Mouse (Mus musculus) G1E (cell line): ENCODE results near the gene Ncstn. TPM values are rescaled to one million over a fixed set of nuclear protein-coding genes. Genes with fewer than 3 reads are reported as not detected.

Experiments
- ATAC-seq: 2 replicates; pipeline ENCODE4 v1.8.0; 2016; ENCODE audit warnings: mild to moderate bottlenecking; ENCODE audit not compliant: insufficient number of reproducible peaks, poor library complexity, low FRiP score, severe bottlenecking; ENCODE audit errors: extremely low read depth
- DNase-seq: peaks from one replicate; pipeline ENCODE4 v3.0.0; 2012; ENCODE audit warnings: low spot score
- H3K27me3 ChIP-seq: 2 replicates; pipeline ENCODE4 v1.6.1; 2012; ENCODE audit warnings: mild to moderate bottlenecking, low read length, inconsistent platforms; ENCODE audit not compliant: insufficient read depth
- H3K36me3 ChIP-seq: replicated peaks from 2 replicates; pipeline ENCODE3; 2012; ENCODE audit warnings: mild to moderate bottlenecking, inconsistent platforms
- H3K4me1 ChIP-seq: 2 replicates; pipeline ENCODE4 v1.6.1; 2012; ENCODE audit warnings: low read depth, low read length, inconsistent platforms, mixed read lengths; ENCODE audit not compliant: insufficient read depth
- H3K4me3 ChIP-seq: 2 replicates; pipeline ENCODE4 v1.5.1; 2012; ENCODE audit warnings: low read depth, mild to moderate bottlenecking, inconsistent platforms, low read length, moderate library complexity, mixed read lengths
- H3K9me3 ChIP-seq: replicated peaks from 2 replicates; pipeline ENCODE4 v1.6.1; 2012; ENCODE audit warnings: inconsistent platforms
- CTCF ChIP-seq: IDR thresholded peaks from 2 replicates; pipeline ENCODE4 v1.5.1; 2012; ENCODE audit warnings: low read depth, low read length, inconsistent platforms, mixed read lengths
- GATA1 ChIP-seq: IDR thresholded peaks from 2 replicates; pipeline ENCODE4 v1.6.1; 2012; ENCODE audit warnings: borderline replicate concordance, low read length, inconsistent platforms, mixed read lengths
- GATA2 ChIP-seq: IDR thresholded peaks from 2 replicates; pipeline ENCODE4 v1.6.1; 2012; ENCODE audit warnings: low read depth, low read length, inconsistent platforms, borderline replicate concordance
- POLR2AphosphoS5 ChIP-seq: IDR thresholded peaks from 2 replicates; pipeline ENCODE4 v1.6.1; 2012; ENCODE audit warnings: low read depth, low read length, inconsistent platforms; ENCODE audit not compliant: insufficient replicate concordance
- TAL1 ChIP-seq: conservative IDR thresholded peaks from 2 replicates; pipeline ENCODE4 v1.6.1; 2012; ENCODE audit warnings: low read depth, low read length, inconsistent platforms, mixed read lengths
- polyA plus RNA-seq: library from polyadenylated mRNA; stranded (reverse); fragments of >175 nt; gene quantifications from 2 replicates; pipeline ENCODE4 v1.2.3, GENCODE M21; 2012
- total RNA-seq, 2 experiments: library from RNA; stranded (forward) in 1 of 2; stranded (reverse) in 1 of 2; fragments of 200-1000 nt in 1 of 2; fragments of >200 nt in 1 of 2; fragmentation: Nextera tagmentation in 1 of 2; gene quantifications; 2 replicates each; pipeline ENCODE4 v1.2.3; 2014 to 2017

Ncstn gene
- total and polyA plus RNA-seq, 3 experiments: 7.6 to 86.3 (median 33.4) TPM

GRCm38 (mm10) chr1:172018336-172019311 lies 64.0 kb downstream of the Ncstn start:
- Histone ChIP-seq H3K4me1 (no peaks in the 10 kb centered on the region), H3K27me3 (no peaks in the 10 kb centered on the region), H3K4me3 (no peak overlapping the region), H3K9me3 (no peaks in the 10 kb centered on the region), H3K36me3 (no peaks in the 10 kb centered on the region)
- no peak for ATAC-seq
- no peak for DNase-seq
- no peak for TF ChIP-seq GATA1

GRCm38 (mm10) chr1:172017517-172018070 lies 65.0 kb downstream of the Ncstn start:
- DNase-seq: no peak
- no peak for ATAC-seq
- TF ChIP-seq CTCF: no peak
- no peak for TF ChIP-seq TAL1
- TF ChIP-seq POLR2AphosphoS5: no peak
- TF ChIP-seq GATA1: no peak
- no peak for TF ChIP-seq GATA2
- Histone ChIP-seq H3K9me3 (0 out of 2 replicates have a peak, but pooled peaks cover 2% of the 10 kb centered on the region), H3K4me1 (no peaks in the 10 kb centered on the region), H3K36me3 (no peaks in the 10 kb centered on the region), H3K4me3 (no peak overlapping the region), H3K27me3 (no peaks in the 10 kb centered on the region)

GRCm38 (mm10) chr1:172016660-172017516 lies 65.7 kb downstream of the Ncstn start:
- no peaks in the 10 kb centered on the region for H3K4me1 ChIP-seq
- ATAC-seq: no peak
- no peak for DNase-seq
- TF ChIP-seq POLR2AphosphoS5 (no peak), GATA2 (no peak), CTCF (no peak), GATA1 (no peak), TAL1 (no peak)
- no peaks in the 10 kb centered on the region for H3K27me3 ChIP-seq
- no peak overlapping the region for H3K4me3 ChIP-seq
- H3K36me3 ChIP-seq: no peaks in the 10 kb centered on the region
- H3K9me3 ChIP-seq: 0 out of 2 replicates have a peak, but pooled peaks cover 2% of the 10 kb centered on the region

- ATAC-seq: no peak
- no peak overlapping the region for H3K4me3 ChIP-seq
Measured at GRCm38 (mm10) chr1:172016031-172016430, 66.6 kb downstream of the Ncstn start.

More at GRCm38 (mm10) chr1:172016031-172016430, 66.6 kb downstream of the Ncstn start:
- H3K27me3 ChIP-seq: no peaks in the 10 kb centered on the region
- no peak for TF ChIP-seq CTCF
- H3K4me1 ChIP-seq: no peaks in the 10 kb centered on the region
- 0 out of 2 replicates have a peak, but pooled peaks cover 2% of the 10 kb centered on the region for H3K9me3 ChIP-seq
- no peaks in the 10 kb centered on the region for H3K36me3 ChIP-seq
- DNase-seq: no peak

Other genes starting within 250 kb of the Ncstn start
- 6.7 TPM in 1 of 2 replicates, not detected in the other for gene Cd84, start 243.1 kb downstream of the Ncstn start, total RNA-seq (2014; fragmentation: Nextera tagmentation)
- 0.06 and 0.22 TPM in 2 replicates for gene Cd84, start 243.1 kb downstream of the Ncstn start, total RNA-seq (2017)
- not detected in 2 replicates for gene Cd84, start 243.1 kb downstream of the Ncstn start, polyA plus RNA-seq
- not detected in 2 replicates for gene Gm10521, start 187.1 kb downstream of the Ncstn start, total RNA-seq (2014; fragmentation: Nextera tagmentation)
- 0.12 TPM in 1 of 2 replicates, not detected in the other for gene Gm10521, start 187.1 kb downstream of the Ncstn start, total RNA-seq (2017)
- gene Gm10521, start 187.1 kb downstream of the Ncstn start, polyA plus RNA-seq: not detected in 2 replicates
- not detected in 2 replicates for gene Slamf6, start 165.3 kb downstream of the Ncstn start, total RNA-seq (2014; fragmentation: Nextera tagmentation)
- gene Slamf6, start 165.3 kb downstream of the Ncstn start, total RNA-seq (2017): 0.12 and 0.44 TPM in 2 replicates
- not detected in 2 replicates for gene Slamf6, start 165.3 kb downstream of the Ncstn start, polyA plus RNA-seq
- gene Vangl2, start 54.4 kb downstream of the Ncstn start, total RNA-seq (2014; fragmentation: Nextera tagmentation): not detected in 2 replicates
- under 0.01 and 0.05 TPM in 2 replicates for gene Vangl2, start 54.4 kb downstream of the Ncstn start, total RNA-seq (2017)
- not detected in 2 replicates for gene Vangl2, start 54.4 kb downstream of the Ncstn start, polyA plus RNA-seq
- gene Nhlh1, start 25.2 kb downstream of the Ncstn start, total RNA-seq (2014; fragmentation: Nextera tagmentation): not detected in 2 replicates
- not detected in 2 replicates for gene Nhlh1, start 25.2 kb downstream of the Ncstn start, total RNA-seq (2017)
- gene Nhlh1, start 25.2 kb downstream of the Ncstn start, polyA plus RNA-seq: 0.02 TPM in 1 of 2 replicates, not detected in the other
- gene Copa, start 266 bp downstream of the Ncstn start, total RNA-seq (2014; fragmentation: Nextera tagmentation): 302 and 320 TPM in 2 replicates
- gene Copa, start 266 bp downstream of the Ncstn start, total RNA-seq (2017): 153 and 166 TPM in 2 replicates
- 39.4 and 50.6 TPM in 2 replicates for gene Copa, start 266 bp downstream of the Ncstn start, polyA plus RNA-seq
- gene Pex19, start 44.0 kb upstream of the Ncstn start, total RNA-seq (2014; fragmentation: Nextera tagmentation): 47.6 and 55.4 TPM in 2 replicates
- gene Pex19, start 44.0 kb upstream of the Ncstn start, total RNA-seq (2017): 51.8 and 54.2 TPM in 2 replicates
- gene Pex19, start 44.0 kb upstream of the Ncstn start, polyA plus RNA-seq: 12.5 and 24.9 TPM in 2 replicates
- gene Dcaf8, start 65.3 kb upstream of the Ncstn start, total RNA-seq (2014; fragmentation: Nextera tagmentation): 82.2 and 116 TPM in 2 replicates
- gene Dcaf8, start 65.3 kb upstream of the Ncstn start, total RNA-seq (2017): 120 and 124 TPM in 2 replicates
- gene Dcaf8, start 65.3 kb upstream of the Ncstn start, polyA plus RNA-seq: 47.8 and 60.1 TPM in 2 replicates
- gene Pea15a, start 124.0 kb upstream of the Ncstn start, total RNA-seq (2014; fragmentation: Nextera tagmentation): 5.9 and 7.4 TPM in 2 replicates
- gene Pea15a, start 124.0 kb upstream of the Ncstn start, total RNA-seq (2017): 9.4 and 10.4 TPM in 2 replicates
- 3.2 and 4.0 TPM in 2 replicates for gene Pea15a, start 124.0 kb upstream of the Ncstn start, polyA plus RNA-seq
- not detected in 2 replicates for gene Casq1, start 137.1 kb upstream of the Ncstn start, total RNA-seq (2014; fragmentation: Nextera tagmentation)
- 0.12 TPM in 1 of 2 replicates, not detected in the other for gene Casq1, start 137.1 kb upstream of the Ncstn start, total RNA-seq (2017)
- not detected in 2 replicates for gene Casq1, start 137.1 kb upstream of the Ncstn start, polyA plus RNA-seq
- not detected in 2 replicates for gene Atp1a4, start 175.6 kb upstream of the Ncstn start, total RNA-seq (2014; fragmentation: Nextera tagmentation)
- gene Atp1a4, start 175.6 kb upstream of the Ncstn start, total RNA-seq (2017): 0.05 TPM in 1 of 2 replicates, not detected in the other
- not detected in 2 replicates for gene Atp1a4, start 175.6 kb upstream of the Ncstn start, polyA plus RNA-seq
- 19.9 and 33.3 TPM in 2 replicates for gene Igsf8, start 178.8 kb upstream of the Ncstn start, total RNA-seq (2014; fragmentation: Nextera tagmentation)
- 13.1 and 14.8 TPM in 2 replicates for gene Igsf8, start 178.8 kb upstream of the Ncstn start, total RNA-seq (2017)
- gene Igsf8, start 178.8 kb upstream of the Ncstn start, polyA plus RNA-seq: 69.3 and 71.4 TPM in 2 replicates
- gene Atp1a2, start 215.3 kb upstream of the Ncstn start, total RNA-seq (2014; fragmentation: Nextera tagmentation): not detected in 2 replicates
- under 0.01 and 0.05 TPM in 2 replicates for gene Atp1a2, start 215.3 kb upstream of the Ncstn start, total RNA-seq (2017)
- not detected in 2 replicates for gene Atp1a2, start 215.3 kb upstream of the Ncstn start, polyA plus RNA-seq
- gene Kcnj9, start 246.5 kb upstream of the Ncstn start, total RNA-seq (2014; fragmentation: Nextera tagmentation): not detected in 2 replicates
- gene Kcnj9, start 246.5 kb upstream of the Ncstn start, total RNA-seq (2017): not detected in 2 replicates
- not detected in 2 replicates for gene Kcnj9, start 246.5 kb upstream of the Ncstn start, polyA plus RNA-seq